Mouse (Mus musculus) liver, postnatal 0 days (tissue): Measurements from ENCODE around the gene Hspg2. TPM values are rescaled to one million over a fixed set of nuclear protein-coding genes. Genes with fewer than 3 reads are reported as not detected.

Source experiments
- ATAC-seq: fragments of 200-750 bp; cut with Nextera tagmentation; 2 replicates; pipeline ENCODE4 v1.8.0; 2017; ENCODE audit warnings: mild to moderate bottlenecking, moderate library complexity
- DNase-seq: peaks from one replicate; pipeline ENCODE4 v3.0.0-alpha.2; 2016
- H3K27ac ChIP-seq: fragments of 300-500 bp; sonication (generic); 2 replicates; pipeline ENCODE4 v1.5.1; 2014; ENCODE audit warnings: antibody characterized with exemption, moderate library complexity, mild to moderate bottlenecking, low read depth
- H3K27me3 ChIP-seq: fragments of 300-500 bp; sonication (generic); 2 replicates; pipeline ENCODE4 v1.6.1; 2014; ENCODE audit warnings: low read length, control low read depth, mixed read lengths; ENCODE audit not compliant: insufficient read depth
- H3K36me3 ChIP-seq: fragments of 300-500 bp; sonication (generic); replicated peaks from 2 replicates; pipeline ENCODE4 v1.6.1; 2014; ENCODE audit warnings: mild to moderate bottlenecking, control low read depth, low read length, moderate library complexity, mixed read lengths; ENCODE audit not compliant: insufficient read depth
- H3K4me1 ChIP-seq: fragments of 300-500 bp; sonication (generic); 2 replicates; pipeline ENCODE4 v1.6.1; 2014; ENCODE audit warnings: antibody characterized with exemption, mild to moderate bottlenecking, control low read depth; ENCODE audit not compliant: insufficient read depth
- H3K4me2 ChIP-seq: fragments of 300-500 bp; sonication (generic); 2 replicates; pipeline ENCODE4 v1.6.1; 2014; ENCODE audit warnings: low read depth, mild to moderate bottlenecking, low read length, moderate library complexity, mixed read lengths
- H3K4me3 ChIP-seq: fragments of 300-500 bp; sonication (generic); 2 replicates; pipeline ENCODE4 v1.5.1; 2014; ENCODE audit warnings: low read depth, low read length
- H3K9ac ChIP-seq: fragments of 300-500 bp; sonication (generic); replicated peaks from 2 replicates; pipeline ENCODE4 v1.6.1; 2014; ENCODE audit warnings: mild to moderate bottlenecking, moderate library complexity
- H3K9me3 ChIP-seq: fragments of 300-500 bp; sonication (generic); 2 replicates; pipeline ENCODE4 v1.6.1; 2016; ENCODE audit warnings: mild to moderate bottlenecking, control low read depth, low read length, mixed read lengths
- CTCF ChIP-seq: sonication (generic); IDR thresholded peaks from 2 replicates; pipeline ENCODE4 v1.5.1; 2016; ENCODE audit warnings: antibody characterized with exemption, low read depth
- EP300 ChIP-seq: IDR thresholded peaks from 2 replicates; pipeline ENCODE4 v1.6.1; 2016; ENCODE audit warnings: antibody characterized with exemption, low read depth, mild to moderate bottlenecking
- WGBS: fragments of 180-500 bp; shearing (Covaris S2); extraction: QIAGEN DNeasy Blood & Tissue Kit; methylation state at CpG from one replicate; pipeline ENCODE4 v1.1.7; 2014; ENCODE audit not compliant: insufficient replicate concordance; 5-methylcytosine and 5-hydroxymethylcytosine counted together
- polyA plus RNA-seq: library from polyadenylated mRNA; unstranded; fragments of >200 nt; fragmentation: Nextera tagmentation; extraction: Ambion mirVana; gene quantifications from 2 replicates; pipeline ENCODE4 v1.2.1, GENCODE M21; 2015

Gene Hspg2
- polyA plus RNA-seq, 1 experiment from 2014 or later: 5.1 TPM

GRCm38 (mm10) chr4:137480993-137481340 lies 12.4 kb downstream of the Hspg2 start:
- no peak overlapping the region for H3K9ac ChIP-seq
- H3K36me3 ChIP-seq: no peaks in the 10 kb centered on the region
- no peak overlapping the region for H3K4me3 ChIP-seq
- 28% methylated on average over 1 of the region's 1 CpGs for WGBS
- ATAC-seq: no peak
- H3K4me1 ChIP-seq: peaks cover 62% of the 10 kb centered on the region
- TF ChIP-seq CTCF (no peak), EP300 (no peak)
- H3K4me2 ChIP-seq: peak overlapping the region; percentile 49
- H3K27me3 ChIP-seq: no peaks in the 10 kb centered on the region
- DNase-seq: no peak
- H3K27ac ChIP-seq: peak overlapping the region; percentile 86
- no peaks in the 10 kb centered on the region for H3K9me3 ChIP-seq

DNA sequence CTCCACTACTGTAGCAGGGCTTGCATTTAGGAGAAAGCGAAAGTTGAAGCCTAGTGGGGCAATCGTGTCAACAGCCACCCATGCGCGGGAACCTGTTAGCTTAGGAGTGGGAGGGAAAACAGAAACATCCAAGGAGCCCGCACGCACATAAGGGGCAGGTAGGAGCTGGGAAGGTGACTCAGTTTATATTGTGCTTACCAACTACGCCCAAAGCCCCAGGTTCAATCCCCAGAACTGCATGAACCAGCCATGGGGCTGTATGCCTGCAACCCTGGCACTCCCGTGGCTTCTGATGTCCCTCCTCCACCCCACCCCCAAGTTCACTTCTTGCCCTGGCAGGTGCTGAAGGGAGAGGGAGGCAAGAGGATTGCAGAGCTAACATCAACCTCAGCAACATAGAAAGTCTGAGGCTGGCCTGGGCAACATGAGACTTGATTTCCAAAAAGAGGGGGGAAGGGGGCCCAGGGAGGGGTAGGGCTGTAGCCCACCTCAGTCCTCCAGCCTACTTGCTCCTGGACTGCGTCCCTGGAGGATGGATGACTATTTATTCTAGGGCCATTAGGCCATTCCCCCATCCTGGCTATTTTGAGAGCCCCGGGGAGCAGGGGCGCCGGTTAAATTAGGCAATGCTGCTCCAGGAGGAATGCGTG lies 12.9 kb downstream of the Hspg2 start:
- no peak for DNase-seq
- TF ChIP-seq EP300: no peak
- no peak for TF ChIP-seq CTCF
- peak overlapping the region; percentile 86 for H3K27ac ChIP-seq
- H3K4me2 ChIP-seq: peak overlapping the region; percentile 49
- no peaks in the 10 kb centered on the region for H3K9me3 ChIP-seq
- H3K9ac ChIP-seq: no peak overlapping the region
- peaks cover 62% of the 10 kb centered on the region for H3K4me1 ChIP-seq
- H3K4me3 ChIP-seq: no peak overlapping the region
- WGBS: 59% methylated on average over 13 of the region's 13 CpGs
- H3K27me3 ChIP-seq: no peaks in the 10 kb centered on the region
- ATAC-seq: peak; percentile 45
- no peaks in the 10 kb centered on the region for H3K36me3 ChIP-seq

GRCm38 (mm10) chr4:137483871-137484270 lies 15.3 kb downstream of the Hspg2 start:
- peaks cover 61% of the 10 kb centered on the region for H3K4me1 ChIP-seq

DNA sequence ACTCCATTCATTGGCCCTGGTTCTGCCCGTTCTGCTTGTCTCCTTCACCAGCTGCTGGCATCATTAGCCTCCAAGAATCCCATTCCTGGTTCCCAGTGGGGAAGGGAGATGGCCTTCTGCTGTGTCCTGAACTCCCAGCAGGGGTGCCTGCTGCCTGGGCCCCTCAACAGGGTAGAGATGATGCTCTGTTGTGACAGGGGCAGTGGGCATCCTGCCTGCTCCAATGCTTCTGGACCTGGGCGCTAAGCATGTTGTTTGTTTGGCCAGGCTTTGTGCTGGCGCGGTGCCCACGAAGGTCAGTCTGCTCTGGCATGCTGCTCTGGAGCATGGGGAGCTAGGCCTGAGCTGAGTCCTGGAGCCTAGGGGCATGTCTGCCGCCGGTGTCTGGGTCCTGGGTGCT lies 16.0 kb downstream of the Hspg2 start:
- H3K27ac ChIP-seq: peak overlapping the region; percentile 55
- 65% methylated on average over 7 of the region's 7 CpGs for WGBS

More at GRCm38 (mm10) chr4:137483871-137484270, 15.3 kb downstream of the Hspg2 start:
- 0 out of 2 replicates have a peak overlapping the region, but pooled peaks have one; percentile 6 for H3K4me2 ChIP-seq
- no peak for TF ChIP-seq CTCF
- 0 out of 2 replicates have a peak, but pooled peaks have one; percentile 40 for TF ChIP-seq EP300
- no peak overlapping the region for H3K4me3 ChIP-seq
- H3K27ac ChIP-seq: peak overlapping the region; percentile 55; the same call in 1 of the 2 replicates
- no peak overlapping the region for H3K9ac ChIP-seq
- no peaks in the 10 kb centered on the region for H3K36me3 ChIP-seq
- WGBS: 47% methylated on average over 16 of the region's 16 CpGs
- ATAC-seq: no peak
- no peaks in the 10 kb centered on the region for H3K27me3 ChIP-seq
- no peak for DNase-seq
- no peaks in the 10 kb centered on the region for H3K9me3 ChIP-seq

GRCm38 (mm10) chr4:137485258-137485960 lies 16.8 kb downstream of the Hspg2 start:
- H3K4me1 ChIP-seq: peaks cover 57% of the 10 kb centered on the region
- 48% methylated on average over 14 of the region's 14 CpGs for WGBS
- no peak overlapping the region for H3K4me3 ChIP-seq
- no peak overlapping the region for H3K4me2 ChIP-seq
- H3K27ac ChIP-seq: peak overlapping the region; percentile 55
- no peak for ATAC-seq
- no peak for DNase-seq
- H3K27me3 ChIP-seq: no peaks in the 10 kb centered on the region
- H3K36me3 ChIP-seq: no peaks in the 10 kb centered on the region
- H3K9ac ChIP-seq: no peak overlapping the region; the same call in 1 of the 2 replicates
- TF ChIP-seq EP300 (no peak), CTCF (no peak)
- no peaks in the 10 kb centered on the region for H3K9me3 ChIP-seq

More for the DNA sequence above, 16.0 kb downstream of the Hspg2 start:
- H3K9ac ChIP-seq: no peak overlapping the region
- DNase-seq (peak; percentile 76), ATAC-seq (peak; percentile 13; the same call in 1 of the 2 replicates)
- TF ChIP-seq CTCF: no peak
- no peak for TF ChIP-seq EP300
- peaks cover 61% of the 10 kb centered on the region for H3K4me1 ChIP-seq
- H3K4me3 ChIP-seq: no peak overlapping the region
- no peaks in the 10 kb centered on the region for H3K9me3 ChIP-seq
- no peaks in the 10 kb centered on the region for H3K27me3 ChIP-seq
- H3K4me2 ChIP-seq: no peak overlapping the region
- H3K36me3 ChIP-seq: no peaks in the 10 kb centered on the region

GRCm38 (mm10) chr4:137486081-137487014 lies 17.8 kb downstream of the Hspg2 start:
- H3K4me3 ChIP-seq: no peak overlapping the region
- H3K4me2 ChIP-seq: no peak overlapping the region
- H3K9me3 ChIP-seq: no peaks in the 10 kb centered on the region
- peaks cover 50% of the 10 kb centered on the region for H3K4me1 ChIP-seq
- no peak for ATAC-seq
- DNase-seq: no peak
- TF ChIP-seq CTCF (no peak), EP300 (no peak)
- no peak overlapping the region for H3K9ac ChIP-seq
- WGBS: 59% methylated on average over 20 of the region's 20 CpGs
- peak overlapping the region; percentile 55; the same call in 1 of the 2 replicates for H3K27ac ChIP-seq
- H3K27me3 ChIP-seq: no peaks in the 10 kb centered on the region
- H3K36me3 ChIP-seq: no peaks in the 10 kb centered on the region
